Mouse (Mus musculus): ENCODE data around the gene Nme4. TPM values are rescaled to one million over a fixed set of nuclear protein-coding genes. Genes with fewer than 3 reads are reported as not detected.

The Nme4 gene
- total RNA-seq (2021): 1 to 10 TPM; 5.7 to 6.7 TPM
- long read RNA-seq, experiment 1, partial matches to known transcripts: 0 of 4 reads
- long read RNA-seq, experiment 1, other reads (novel, unspliced or antisense): 0 of 4 reads
- long read RNA-seq, experiment 2, partial matches to known transcripts: 0 of 7 reads
- long read RNA-seq, experiment 2, other reads (novel, unspliced or antisense): 2 of 7 reads

DNA sequence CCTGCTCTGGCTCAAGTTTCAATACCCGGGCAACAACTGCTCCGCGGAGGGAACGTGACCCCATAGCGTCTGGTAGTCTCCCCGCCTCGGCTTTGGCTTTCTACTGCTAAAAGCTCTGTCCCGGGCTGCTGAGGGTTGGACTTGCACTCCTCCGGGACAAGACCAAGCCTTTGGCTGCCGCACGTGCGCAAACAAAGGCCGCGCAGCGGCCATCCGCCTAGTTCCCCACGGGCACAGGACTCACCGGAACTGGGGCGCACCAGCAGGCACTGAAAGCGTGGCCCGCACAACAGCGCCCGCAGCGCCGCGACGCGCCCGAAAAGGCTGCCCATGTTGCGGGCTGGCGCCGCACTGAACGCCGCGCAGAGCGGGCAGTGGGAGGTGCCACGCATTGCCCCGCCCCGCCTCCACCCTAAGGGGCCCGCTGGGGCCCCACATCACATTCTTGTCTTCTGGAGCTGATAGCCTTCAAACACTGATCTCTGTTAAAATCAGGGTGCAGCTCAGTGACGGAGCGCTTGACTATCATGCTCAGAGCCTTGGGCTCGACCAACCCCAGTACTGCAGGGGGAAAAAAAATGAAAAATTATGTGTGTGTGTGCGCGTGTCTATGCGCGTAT lies at the start of gene Nme4:
TSS of gene Nme4 (minus strand) at position 482 of the 620 bp plus-strand sequence.
- TF ChIP-seq CTCF (conservative IDR thresholded peaks at IDR 0.05): 0 out of 2 replicates have a peak, but pooled peaks have one; percentile 7
- peak within 1 kb of the TSS; percentile 62 for H3K4me3 ChIP-seq
- peak; percentile 65 to 71 for DNase-seq (ENCODE audit: low spot score in 2 of 2)
- H3K27ac ChIP-seq: peak within 1 kb of the TSS; percentile 78

DNA sequence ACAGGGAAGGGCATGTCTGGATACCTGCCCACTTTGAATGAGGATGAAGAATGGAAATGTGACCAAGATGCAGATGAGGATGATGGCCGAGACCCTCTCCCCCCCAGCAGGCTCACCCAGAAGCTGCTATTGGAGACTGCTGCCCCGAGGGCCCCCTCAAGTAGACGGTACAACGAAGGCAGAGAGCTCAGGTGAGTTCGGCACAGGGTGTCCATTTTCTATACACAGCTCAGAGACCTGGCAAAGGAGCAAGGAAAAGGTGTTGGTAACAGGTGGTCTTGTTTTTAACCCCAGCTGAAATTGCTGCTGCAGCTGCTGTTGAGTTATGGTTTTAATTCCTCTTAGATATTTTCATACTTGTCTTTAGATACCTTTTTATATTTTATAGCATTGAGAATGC lies 48.0 kb upstream of the Nme4 start:
- H3K4me3 ChIP-seq: no peak overlapping the region
- no peak for DNase-seq (ENCODE audit: low spot score in 2 of 2)
- no peak overlapping the region for H3K27ac ChIP-seq
- TF ChIP-seq CTCF (conservative IDR thresholded peaks at IDR 0.05): no peak

DNA sequence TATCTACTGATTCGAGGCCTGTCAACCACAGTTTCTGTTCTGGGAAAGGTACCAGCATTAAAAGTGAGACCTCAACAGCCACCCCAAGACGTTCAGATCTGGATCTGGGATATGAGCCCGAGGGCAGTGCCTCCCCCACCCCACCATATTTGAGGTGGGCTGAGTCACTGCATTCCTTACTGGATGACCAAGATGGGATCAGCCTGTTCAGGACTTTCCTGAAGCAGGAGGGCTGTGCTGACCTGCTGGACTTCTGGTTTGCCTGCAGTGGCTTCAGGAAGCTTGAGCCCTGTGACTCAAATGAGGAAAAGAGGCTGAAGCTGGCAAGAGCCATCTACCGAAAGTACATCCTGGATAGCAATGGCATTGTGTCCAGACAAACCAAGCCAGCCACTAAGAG lies 47.4 kb upstream of the Nme4 start:
- Histone ChIP-seq H3K4me3 (no peak overlapping the region), H3K27ac (no peak overlapping the region)
- TF ChIP-seq CTCF (conservative IDR thresholded peaks at IDR 0.05): no peak
- DNase-seq (ENCODE audit: low spot score in 2 of 2): no peak

DNA sequence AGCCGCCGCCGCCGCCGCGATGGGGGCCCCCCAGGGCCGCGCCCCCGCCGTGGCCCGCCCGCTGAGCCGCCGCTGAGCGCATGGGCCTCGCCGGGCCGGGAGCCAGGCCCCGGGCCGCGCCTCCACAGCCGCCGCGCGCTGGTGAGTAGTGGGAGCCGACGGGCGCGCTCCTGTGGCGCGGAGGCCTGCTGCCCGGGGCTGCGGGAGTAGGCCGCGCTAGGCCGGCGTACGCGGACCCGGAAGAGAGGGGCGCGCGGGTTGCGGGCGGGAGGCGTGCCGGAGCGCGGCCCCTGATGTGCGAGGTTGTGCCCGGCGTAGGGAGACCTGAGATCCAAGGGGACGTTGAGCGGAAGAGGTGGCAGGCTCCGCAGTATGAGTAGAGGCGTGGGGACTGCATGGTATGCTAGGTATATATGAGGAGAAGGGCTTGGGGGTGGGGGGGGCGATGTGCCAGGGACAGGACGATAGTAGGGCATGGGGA lies 43.5 kb upstream of the Nme4 start:
- peak in 1 of 2 experiments; percentile 39 for DNase-seq (ENCODE audit: low spot score in 2 of 2)
- TF ChIP-seq CTCF (conservative IDR thresholded peaks at IDR 0.05): no peak
- Histone ChIP-seq H3K4me3 (peak overlapping the region; percentile 79), H3K27ac (peak overlapping the region; percentile 88)

DNA sequence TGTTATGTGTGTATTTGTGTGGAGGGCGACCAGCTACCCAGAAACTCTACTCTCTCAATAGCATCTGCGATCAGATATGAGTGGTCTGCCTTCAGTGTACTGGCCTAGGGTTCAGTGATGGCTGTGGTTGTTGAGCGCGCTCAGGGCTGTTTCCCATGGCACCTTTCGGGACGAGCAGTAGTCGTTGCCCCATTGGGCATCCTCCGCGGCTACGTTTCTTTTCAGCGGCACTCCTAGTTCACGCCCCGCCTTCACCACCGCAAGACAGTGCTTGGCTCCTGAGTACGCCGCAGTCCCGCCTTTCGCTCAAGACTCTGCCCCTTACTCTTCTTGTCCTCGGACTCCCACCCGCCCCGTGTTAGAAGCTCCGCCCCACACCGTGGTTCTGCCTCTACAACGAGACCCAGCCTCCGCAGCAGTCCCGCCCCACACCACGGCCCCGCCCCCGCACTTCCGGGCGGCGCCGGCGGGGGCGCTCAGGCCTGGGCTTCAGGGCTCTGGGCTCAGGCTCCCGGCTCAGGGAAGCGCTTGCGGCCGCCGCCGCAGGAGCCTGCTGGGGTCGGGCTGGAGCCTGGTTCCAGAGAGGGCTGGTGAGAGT lies 42.9 kb upstream of the Nme4 start, which contains the start of gene Axin1:
TSS of gene Axin1 (plus strand) at position 450 of the 598 bp plus-strand sequence.
- peak within 1 kb of the TSS; percentile 88 for H3K27ac ChIP-seq
- TF ChIP-seq CTCF (conservative IDR thresholded peaks at IDR 0.05): peak; percentile 79
- peak within 1 kb of the TSS; percentile 79 for H3K4me3 ChIP-seq
- peak; percentile 90 to 94 for DNase-seq (ENCODE audit: low spot score in 2 of 2)

DNA sequence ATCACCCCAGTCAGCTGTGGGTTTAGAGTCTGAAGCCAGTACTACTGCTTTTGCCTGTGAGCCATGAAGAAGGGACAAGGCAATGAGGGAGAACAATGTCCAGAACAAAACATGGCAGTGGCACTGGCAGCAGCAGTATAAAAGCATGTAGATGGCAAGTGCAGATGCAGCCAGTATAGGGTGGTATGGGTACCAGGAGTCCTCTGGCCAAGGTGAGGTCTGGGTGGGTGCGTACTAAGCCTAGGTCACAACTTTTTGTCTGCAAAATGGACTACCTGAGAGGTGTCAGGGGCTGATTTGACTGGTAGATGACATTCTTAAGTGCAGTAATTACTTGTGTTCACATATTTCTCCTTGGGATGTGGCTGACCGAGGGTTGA lies 42.3 kb upstream of the Nme4 start:
- peak overlapping the region; percentile 88 for H3K27ac ChIP-seq
- DNase-seq (ENCODE audit: low spot score in 2 of 2): no peak
- peak overlapping the region; percentile 79 for H3K4me3 ChIP-seq
- TF ChIP-seq CTCF (conservative IDR thresholded peaks at IDR 0.05): no peak

DNA sequence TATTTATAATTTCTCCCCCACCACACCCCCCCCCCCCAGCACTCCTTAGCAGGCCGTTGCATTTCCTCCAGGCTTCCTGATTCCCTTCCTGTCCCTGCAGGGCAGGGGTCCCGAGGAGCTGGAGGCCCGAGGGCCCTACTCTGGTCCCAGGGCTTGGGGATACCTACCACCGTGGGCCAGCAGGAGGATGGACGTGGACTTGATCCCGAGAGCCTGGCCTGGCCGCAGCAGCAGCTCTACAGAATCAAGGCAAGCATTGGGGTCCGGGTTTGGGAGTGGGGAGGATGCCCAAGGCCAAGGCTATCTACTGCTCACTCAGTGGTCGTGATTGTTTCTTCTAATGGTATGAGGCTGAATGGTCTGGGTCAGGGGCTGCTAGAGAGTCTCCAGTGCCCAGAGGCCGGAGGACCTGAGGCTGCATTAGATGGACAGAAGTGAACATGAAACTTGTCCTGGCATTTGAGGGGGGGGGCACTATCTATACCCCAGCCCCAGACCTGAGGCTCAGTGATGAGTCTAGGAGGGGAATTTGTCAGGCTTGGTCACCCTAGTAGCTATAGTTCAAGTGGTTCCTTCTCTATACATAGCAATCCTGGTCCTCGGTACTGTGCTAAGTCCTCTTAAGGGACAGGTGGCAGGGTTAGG lies 41.8 kb upstream of the Nme4 start:
- Histone ChIP-seq H3K4me3 (no peak overlapping the region), H3K27ac (no peak overlapping the region)
- TF ChIP-seq CTCF (conservative IDR thresholded peaks at IDR 0.05): no peak
- DNase-seq (ENCODE audit: low spot score in 2 of 2): no peak

DNA sequence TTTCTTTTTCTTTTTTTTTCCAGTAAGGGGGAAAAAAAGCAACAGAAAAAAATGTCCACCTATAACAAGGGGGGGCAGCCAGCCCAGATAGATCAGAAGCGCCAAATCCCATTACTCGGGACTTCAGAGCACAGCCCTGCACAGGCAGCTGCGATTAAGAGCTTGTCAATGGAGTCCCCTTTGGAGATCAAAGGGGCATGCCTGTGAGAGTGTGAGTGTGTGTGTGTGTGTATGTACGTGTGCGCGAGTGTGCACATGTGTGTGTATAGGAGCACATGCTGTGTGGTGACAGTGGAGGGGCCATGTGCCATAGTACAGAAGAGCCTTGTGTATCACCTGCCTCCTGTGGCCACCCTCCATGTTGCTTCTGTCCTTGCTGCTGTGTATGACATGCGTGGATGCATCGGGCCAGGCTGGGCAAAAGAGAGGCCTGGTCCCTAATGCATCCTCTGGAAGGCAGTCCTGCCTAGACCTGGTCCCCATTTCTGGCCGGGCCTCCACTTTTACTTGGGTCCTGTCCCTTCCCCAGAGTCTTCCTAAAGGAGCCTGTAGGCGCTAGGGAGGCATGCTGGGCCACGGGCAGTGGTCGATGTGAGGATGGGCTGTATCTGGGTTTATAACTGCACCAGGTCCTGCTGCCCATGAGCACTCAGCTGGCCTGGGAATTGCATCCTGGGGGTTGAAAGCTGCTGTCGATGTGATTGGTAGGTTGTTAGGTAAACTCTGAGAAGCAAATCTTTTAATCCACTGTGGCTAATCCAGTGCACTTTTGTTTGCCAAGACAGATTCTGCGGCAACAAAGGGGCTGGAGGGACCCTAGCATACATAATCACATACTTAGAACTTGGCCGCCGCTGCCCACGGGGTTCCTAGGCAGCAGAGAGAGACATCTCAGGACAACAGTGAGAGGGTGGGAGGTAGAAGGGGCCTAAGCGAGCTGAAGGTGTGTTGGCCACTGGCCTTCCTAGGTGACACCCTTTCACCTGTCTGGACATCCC lies 36.8 kb upstream of the Nme4 start:
- no peak for TF ChIP-seq CTCF (conservative IDR thresholded peaks at IDR 0.05)
- no peak for DNase-seq (ENCODE audit: low spot score in 2 of 2)
- H3K4me3 ChIP-seq: no peak overlapping the region
- no peak overlapping the region for H3K27ac ChIP-seq

DNA sequence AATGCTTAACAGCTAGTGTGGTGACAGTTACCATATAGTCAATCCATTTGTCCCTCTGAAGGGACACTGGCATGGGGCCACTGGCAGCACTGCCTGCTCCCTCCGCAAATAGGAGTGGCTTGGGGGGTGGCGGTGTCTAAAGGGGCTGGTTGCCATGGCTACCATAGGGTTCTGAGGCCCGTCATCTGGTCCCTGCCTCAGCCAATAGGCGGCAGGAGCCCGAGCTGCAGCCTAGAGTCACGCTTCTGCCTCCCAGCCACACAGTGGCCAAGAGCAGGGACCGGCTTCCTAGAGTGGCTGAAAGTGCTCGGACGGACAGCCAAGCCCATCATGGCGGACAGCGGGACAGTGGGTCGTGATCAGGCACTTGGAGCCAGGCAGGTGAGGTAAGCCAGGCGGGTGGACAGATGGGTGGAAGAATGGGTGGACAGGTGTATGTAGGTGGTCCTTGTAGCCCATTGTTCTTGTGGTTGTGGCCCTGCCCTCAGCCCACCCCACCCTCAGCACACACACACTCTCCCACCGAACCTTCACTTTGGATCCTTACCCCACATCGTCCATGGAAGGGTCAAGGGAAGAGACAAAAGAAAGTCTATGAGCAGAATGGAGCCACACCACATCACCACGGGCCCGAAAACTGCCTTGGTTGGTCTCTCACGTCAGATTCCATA lies 35.8 kb upstream of the Nme4 start:
- no peak overlapping the region for H3K27ac ChIP-seq
- no peak for DNase-seq (ENCODE audit: low spot score in 2 of 2)
- no peak overlapping the region for H3K4me3 ChIP-seq
- TF ChIP-seq CTCF (conservative IDR thresholded peaks at IDR 0.05): no peak

DNA sequence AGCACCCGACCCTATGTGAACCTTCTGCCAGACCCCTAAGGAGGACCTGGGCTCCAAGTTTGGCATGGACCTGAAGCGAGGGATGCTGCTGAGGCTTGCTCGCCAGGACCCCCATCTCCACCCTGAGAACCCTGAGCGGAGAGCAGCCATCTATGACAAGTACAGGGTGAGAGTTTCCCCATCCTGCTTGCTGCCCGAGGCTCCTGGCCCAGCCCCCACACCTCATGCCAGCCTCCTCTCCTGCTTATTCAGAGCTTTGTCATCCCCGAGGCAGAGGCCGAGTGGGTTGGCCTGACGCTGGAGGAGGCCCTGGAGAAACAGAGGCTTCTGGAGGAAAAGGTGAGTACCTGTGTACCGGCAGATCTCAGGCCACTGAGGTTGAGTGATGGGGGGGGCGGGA lies 29.8 kb upstream of the Nme4 start:
- H3K27ac ChIP-seq: no peak overlapping the region
- H3K4me3 ChIP-seq: no peak overlapping the region
- DNase-seq (ENCODE audit: low spot score in 2 of 2): no peak
- no peak for TF ChIP-seq CTCF (conservative IDR thresholded peaks at IDR 0.05)

DNA sequence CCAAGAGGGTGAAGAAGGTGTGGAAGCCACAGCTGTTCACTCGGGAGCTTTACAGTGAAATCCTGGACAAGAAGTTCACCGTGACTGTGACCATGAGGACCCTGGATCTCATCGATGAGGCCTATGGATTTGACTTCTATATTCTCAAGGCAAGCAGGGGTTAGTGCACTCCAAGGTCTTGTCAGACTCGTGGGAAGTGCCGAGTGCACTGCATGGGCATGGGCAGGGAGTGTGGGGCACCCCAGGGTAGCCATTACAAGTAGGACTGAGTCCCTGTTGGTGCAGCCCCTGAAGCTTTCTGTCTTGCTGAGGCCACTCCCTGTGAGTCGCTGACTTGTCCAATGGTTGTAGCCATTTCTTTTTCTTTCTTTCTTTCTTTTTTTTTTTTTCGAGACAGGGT lies 29.2 kb upstream of the Nme4 start:
- TF ChIP-seq CTCF (conservative IDR thresholded peaks at IDR 0.05): no peak
- Histone ChIP-seq H3K27ac (no peak overlapping the region), H3K4me3 (peak overlapping the region; percentile 100)
- no peak for DNase-seq (ENCODE audit: low spot score in 2 of 2)

DNA sequence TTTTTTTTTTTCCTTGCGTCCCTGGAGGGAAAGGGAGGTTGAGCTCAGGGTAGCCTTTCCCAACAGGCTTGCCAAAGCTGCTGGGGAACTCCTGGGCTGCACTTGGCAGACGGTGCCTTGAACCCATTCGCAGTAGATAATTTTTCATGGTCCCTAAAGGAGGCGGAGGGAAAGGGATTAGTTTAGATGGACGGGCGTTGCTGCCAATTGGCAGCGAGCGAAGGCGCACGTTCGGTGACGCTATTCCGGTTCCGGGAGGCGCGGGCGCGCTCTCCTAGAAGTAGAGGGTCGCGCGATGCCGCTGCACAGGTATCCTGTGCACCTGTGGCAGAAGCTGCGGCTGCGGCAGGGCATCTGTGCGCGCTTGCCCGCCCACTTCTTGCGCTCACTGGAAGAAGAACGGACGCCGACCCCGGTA lies 27.9 kb upstream of the Nme4 start, which contains the start of gene Mrpl28:
TSS of gene Mrpl28 (plus strand) at position 234 of the 418 bp plus-strand sequence.
- TF ChIP-seq CTCF (conservative IDR thresholded peaks at IDR 0.05): no peak
- peak within 1 kb of the TSS; percentile 100 for H3K4me3 ChIP-seq
- H3K27ac ChIP-seq: peak within 1 kb of the TSS; percentile 79
- DNase-seq (ENCODE audit: low spot score in 2 of 2): peak; percentile 89 to 94
